Mouse (Mus musculus) hindbrain, embryonic 11.5 days (tissue): ENCODE data around the gene Gper1. TPM values are rescaled to one million over a fixed set of nuclear protein-coding genes. Genes with fewer than 3 reads are reported as not detected.

Experiments
- ATAC-seq: fragments of 200-750 bp; cut with Nextera tagmentation; 2 replicates; pipeline ENCODE4 v1.8.0; 2017; ENCODE audit warnings: mild to moderate bottlenecking, moderate TSS enrichment, moderate library complexity; ENCODE audit not compliant: low FRiP score
- DNase-seq: peaks from one replicate; pipeline ENCODE4 v3.0.0-alpha.2; 2015; ENCODE audit warnings: low spot score
- H3K27ac ChIP-seq: fragments of 300-500 bp; sonication (generic); 2 replicates; pipeline ENCODE4 v1.5.1; 2014; ENCODE audit warnings: mild to moderate bottlenecking, low read depth, low read length
- H3K27me3 ChIP-seq: fragments of 300-500 bp; sonication (generic); 2 replicates; pipeline ENCODE4 v1.6.1; 2014; ENCODE audit warnings: mild to moderate bottlenecking, low read length, moderate library complexity, mixed read lengths; ENCODE audit not compliant: control insufficient read depth, insufficient read depth
- H3K36me3 ChIP-seq: fragments of 300-500 bp; sonication (generic); 2 replicates; pipeline ENCODE4 v1.6.1; 2014; ENCODE audit warnings: mild to moderate bottlenecking, low read length, moderate library complexity, mixed read lengths; ENCODE audit not compliant: control insufficient read depth, insufficient read depth
- H3K4me1 ChIP-seq: fragments of 300-500 bp; sonication (generic); replicated peaks from 2 replicates; pipeline ENCODE4 v1.6.1; 2014; ENCODE audit warnings: low read length, mixed read lengths; ENCODE audit not compliant: control insufficient read depth, insufficient read depth
- H3K4me2 ChIP-seq: fragments of 300-500 bp; sonication (generic); replicated peaks from 2 replicates; pipeline ENCODE4 v1.6.1; 2014; ENCODE audit warnings: mild to moderate bottlenecking, low read depth, low read length
- H3K4me3 ChIP-seq: fragments of 300-500 bp; sonication (generic); 2 replicates; pipeline ENCODE4 v1.5.1; 2014; ENCODE audit warnings: low read depth, low read length
- H3K9ac ChIP-seq: fragments of 300-500 bp; sonication (generic); 2 replicates; pipeline ENCODE4 v1.6.1; 2014; ENCODE audit warnings: low read depth, low read length
- H3K9me3 ChIP-seq: fragments of 300-500 bp; sonication (generic); 2 replicates; pipeline ENCODE4 v1.6.1; 2016; ENCODE audit warnings: low read length; ENCODE audit not compliant: control insufficient read depth
- WGBS: fragments of 180-500 bp; shearing (Covaris S2); extraction: QIAGEN DNeasy Blood & Tissue Kit; methylation state at CpG from one replicate; pipeline ENCODE4 v1.1.7; 2014; 5-methylcytosine and 5-hydroxymethylcytosine counted together
- polyA plus RNA-seq: library from polyadenylated mRNA; unstranded; fragments of >200 nt; fragmentation: Nextera tagmentation; extraction: Ambion mirVana; gene quantifications from 2 replicates; pipeline ENCODE4 v1.2.1, GENCODE M21; 2014

The Gper1 gene
- polyA plus RNA-seq, 1 experiment from 2014 or later, result 2.0 TPM

GRCm38 (mm10) chr5:139380385-139381248 is 42.3 kb upstream of the Gper1 start:
- WGBS, result 1% methylated on average over 71 of the region's 73 CpGs
- no peaks in the 10 kb centered on the region for H3K27me3 ChIP-seq
- DNase-seq, result peak; percentile 87

GRCm38 (mm10) chr5:139381586-139382513 is 41.1 kb upstream of the Gper1 start:
- DNase-seq, result no peak
- H3K9ac ChIP-seq, result no peak overlapping the region
- no peaks in the 10 kb centered on the region for H3K27me3 ChIP-seq
- H3K4me3 ChIP-seq, result no peak overlapping the region
- H3K4me2 ChIP-seq, result no peak overlapping the region
- no peaks in the 10 kb centered on the region; the same call in 1 of the 2 replicates for H3K4me1 ChIP-seq
- H3K36me3 ChIP-seq, result no peaks in the 10 kb centered on the region
- H3K27ac ChIP-seq, result no peak overlapping the region
- no peak for ATAC-seq
- H3K9me3 ChIP-seq, result no peaks in the 10 kb centered on the region
- 83% methylated on average over 18 of the region's 18 CpGs for WGBS

More at GRCm38 (mm10) chr5:139380385-139381248, 42.3 kb upstream of the Gper1 start:
- Histone ChIP-seq H3K4me3 (peak overlapping the region; percentile 65), H3K27ac (peak overlapping the region; percentile 5), H3K9ac (peak overlapping the region; percentile 64), H3K4me1 (no peaks in the 10 kb centered on the region; the same call in 1 of the 2 replicates), H3K4me2 (peak overlapping the region; percentile 93), H3K36me3 (no peaks in the 10 kb centered on the region), H3K9me3 (no peaks in the 10 kb centered on the region)
- peak; percentile 85 for ATAC-seq

GRCm38 (mm10) chr5:139382760-139383159 is 40.2 kb upstream of the Gper1 start:
- H3K4me1 ChIP-seq, result no peaks in the 10 kb centered on the region
- WGBS, result 78% methylated on average over 8 of the region's 8 CpGs

GRCm38 (mm10) chr5:139383234-139383633 is 39.7 kb upstream of the Gper1 start:
- H3K4me1 ChIP-seq, result no peaks in the 10 kb centered on the region
- H3K4me3 ChIP-seq, result no peak overlapping the region
- H3K36me3 ChIP-seq, result no peaks in the 10 kb centered on the region
- H3K27me3 ChIP-seq, result no peaks in the 10 kb centered on the region
- DNase-seq, result no peak
- H3K27ac ChIP-seq, result 0 out of 2 replicates have a peak overlapping the region, but pooled peaks have one; percentile 7
- ATAC-seq, result no peak
- no peak overlapping the region for H3K4me2 ChIP-seq
- no peak overlapping the region for H3K9ac ChIP-seq
- 79% methylated on average over 9 of the region's 9 CpGs for WGBS
- H3K9me3 ChIP-seq, result no peaks in the 10 kb centered on the region

More at GRCm38 (mm10) chr5:139382760-139383159, 40.2 kb upstream of the Gper1 start:
- Histone ChIP-seq H3K9ac (0 out of 2 replicates have a peak overlapping the region, but pooled peaks have one; percentile 24), H3K27ac (peak overlapping the region; percentile 7; the same call in 1 of the 2 replicates), H3K4me3 (no peak overlapping the region), H3K9me3 (no peaks in the 10 kb centered on the region), H3K27me3 (no peaks in the 10 kb centered on the region), H3K36me3 (no peaks in the 10 kb centered on the region), H3K4me2 (no peak overlapping the region)
- no peak for ATAC-seq
- no peak for DNase-seq

GRCm38 (mm10) chr5:139384531-139384930 is 38.4 kb upstream of the Gper1 start:
- Histone ChIP-seq H3K36me3 (no peaks in the 10 kb centered on the region), H3K4me3 (no peak overlapping the region), H3K4me1 (0 out of 2 replicates have a peak, but pooled peaks cover 2% of the 10 kb centered on the region), H3K27me3 (no peaks in the 10 kb centered on the region), H3K9me3 (no peaks in the 10 kb centered on the region), H3K9ac (no peak overlapping the region), H3K4me2 (no peak overlapping the region), H3K27ac (no peak overlapping the region)
- no peak for ATAC-seq
- no peak for DNase-seq
- WGBS, result 69% methylated on average over 10 of the region's 10 CpGs

- 97% methylated on average over 5 of the region's 5 CpGs for WGBS
- ATAC-seq, result no peak
Measured at GRCm38 (mm10) chr5:139386047-139386446, 36.9 kb upstream of the Gper1 start.

GRCm38 (mm10) chr5:139387329-139388194 is 35.4 kb upstream of the Gper1 start:
- no peak overlapping the region for H3K27ac ChIP-seq
- WGBS, result 85% methylated on average over 10 of the region's 10 CpGs
- no peaks in the 10 kb centered on the region for H3K36me3 ChIP-seq
- DNase-seq (no peak), ATAC-seq (no peak)
- H3K4me3 ChIP-seq, result no peak overlapping the region
- H3K27me3 ChIP-seq, result no peaks in the 10 kb centered on the region; the same call in 1 of the 2 replicates
- 0 out of 2 replicates have a peak, but pooled peaks cover 3% of the 10 kb centered on the region for H3K4me1 ChIP-seq
- no peak overlapping the region for H3K4me2 ChIP-seq
- H3K9me3 ChIP-seq, result no peaks in the 10 kb centered on the region
- H3K9ac ChIP-seq, result no peak overlapping the region

More at GRCm38 (mm10) chr5:139386047-139386446, 36.9 kb upstream of the Gper1 start:
- no peaks in the 10 kb centered on the region for H3K27me3 ChIP-seq
- H3K9ac ChIP-seq, result no peak overlapping the region
- H3K9me3 ChIP-seq, result no peaks in the 10 kb centered on the region
- H3K4me2 ChIP-seq, result no peak overlapping the region
- H3K4me1 ChIP-seq, result 0 out of 2 replicates have a peak, but pooled peaks cover 3% of the 10 kb centered on the region
- no peak overlapping the region for H3K27ac ChIP-seq
- no peak for DNase-seq
- no peak overlapping the region for H3K4me3 ChIP-seq
- H3K36me3 ChIP-seq, result no peaks in the 10 kb centered on the region
